Mouse (Mus musculus): ENCODE measurements at regions not wholly inside any gene's neighbourhood (a gene's known extent, or its start where the extent isn't known, plus 50 kb on each side); places are given as distances from the start of the nearest gene placed in this dataset.

- TF ChIP-seq CTCF (IDR thresholded peaks at IDR 0.05; ENCODE audit: borderline replicate concordance, control insufficient read depth, extremely low read depth, insufficient read depth, low read length, poor library complexity) (no peak), POLR2A (IDR thresholded peaks at IDR 0.05; ENCODE audit: control insufficient read depth, extremely low read depth, insufficient read depth, low read length, poor library complexity) (no peak)
Measured at GRCm38 (mm10) chr16:30820761-30821160, 221.2 kb downstream of the Fam43a start.

All from thymus, adult 2 months (tissue).